Mouse (Mus musculus): ENCODE data around the gene Scd4.

DNA sequence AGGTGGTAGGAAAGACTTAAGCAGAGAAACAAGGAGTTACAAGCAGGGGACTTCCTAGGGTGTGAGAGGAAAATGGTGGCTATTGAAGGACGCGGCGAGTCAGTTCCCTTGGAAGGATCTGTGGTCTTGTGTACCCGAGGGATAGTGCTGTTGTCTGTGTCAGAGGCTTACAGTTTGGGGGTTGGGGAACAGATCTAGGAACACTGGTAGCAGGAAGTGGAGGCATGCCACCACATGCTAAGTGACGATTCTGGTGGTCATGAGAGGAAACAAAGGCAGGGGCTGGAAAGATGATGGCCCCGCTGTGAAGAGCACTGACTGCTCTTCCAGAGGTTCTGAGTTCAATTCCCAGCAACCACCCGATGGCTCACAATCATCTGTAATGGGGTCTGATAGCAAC lies 32.4 kb upstream of the Scd4 start:
- TF ChIP-seq CTCF (IDR thresholded peaks at IDR 0.05; ENCODE audit: borderline replicate concordance, control insufficient read depth, extremely low read depth, insufficient read depth, low read length, poor library complexity) (no peak), POLR2A (IDR thresholded peaks at IDR 0.05; ENCODE audit: control insufficient read depth, extremely low read depth, insufficient read depth, low read length, poor library complexity) (no peak)
